Mouse (Mus musculus) C2C12 (cell line): ENCODE measurements around the gene Gm15155. TPM values are rescaled to one million over a fixed set of nuclear protein-coding genes. Genes with fewer than 3 reads are reported as not detected.
"Not testable (repeated sequence)": the region's sequence is repeated elsewhere in the genome, so short reads cannot be mapped to it uniquely, and the experiment has no call there.

Experiments used
- H3K27me3 ChIP-seq: one replicate; pipeline ENCODE4 v1.6.1; 2011; ENCODE audit not compliant: control insufficient read depth, insufficient read depth, insufficient read length
- H3K36me3 ChIP-seq: one replicate; pipeline ENCODE4 v1.6.1; 2011; ENCODE audit not compliant: control insufficient read depth, insufficient read depth
- H3K4me3 ChIP-seq: one replicate; pipeline ENCODE4 v1.5.1; 2011; ENCODE audit warnings: mild to moderate bottlenecking, control low read depth; ENCODE audit not compliant: poor library complexity, insufficient read depth, severe bottlenecking
- H3K79me2 ChIP-seq: one replicate; pipeline ENCODE4 v1.6.1; 2011; ENCODE audit not compliant: control insufficient read depth, insufficient read depth
- H3K79me3 ChIP-seq: one replicate; pipeline ENCODE4 v1.6.1; 2011; ENCODE audit warnings: low read depth, control low read depth
- H3ac ChIP-seq: one replicate; pipeline ENCODE3; 2011; ENCODE audit warnings: low read depth; ENCODE audit not compliant: control insufficient read depth, insufficient read length
- CEBPB ChIP-seq: IDR thresholded peaks from one replicate; pipeline ENCODE4 v1.6.1; 2011; ENCODE audit warnings: low read depth, mild to moderate bottlenecking, control low read depth, moderate library complexity
- CTCF ChIP-seq: IDR thresholded peaks from one replicate; pipeline ENCODE4 v1.5.1; 2011; ENCODE audit not compliant: control insufficient read depth, insufficient read depth, insufficient read length
- FOSL1 ChIP-seq: IDR thresholded peaks from one replicate; pipeline ENCODE4 v1.8.0; 2011; ENCODE audit warnings: mild to moderate bottlenecking, low read length; ENCODE audit not compliant: poor library complexity, insufficient read depth, severe bottlenecking
- MAX ChIP-seq: IDR thresholded peaks from one replicate; pipeline ENCODE4 v1.6.1; 2011; ENCODE audit warnings: mild to moderate bottlenecking, control low read depth
- MYOD1 ChIP-seq: IDR thresholded peaks from one replicate; pipeline ENCODE4 v1.6.1; 2011; ENCODE audit warnings: low read depth; ENCODE audit not compliant: control insufficient read depth, insufficient read length
- MYOG ChIP-seq: IDR thresholded peaks from one replicate; pipeline ENCODE4 v1.6.1; 2011; ENCODE audit not compliant: control insufficient read depth, insufficient read length; ENCODE audit errors: extremely low read depth
- USF1 ChIP-seq: IDR thresholded peaks from one replicate; pipeline ENCODE4 v1.6.1; 2011; ENCODE audit warnings: low read depth, mild to moderate bottlenecking, control low read depth, moderate library complexity
- polyA plus RNA-seq: library from polyadenylated mRNA; unstranded; fragments of >200 nt; fragmentation: generic; extraction: Trizol; gene quantifications from one replicate; pipeline ENCODE4 v1.2.1, GENCODE M21; 2012; ENCODE audit warnings: missing spikeins

The Gm15155 gene
- polyA plus RNA-seq, 1 experiment, result not detected

GRCm38 (mm10) chrX:156009756-156010155 lies 385.2 kb downstream of the Gm15155 start:
- no peak overlapping the region for H3K4me3 ChIP-seq
- no peak for TF ChIP-seq CTCF
- TF ChIP-seq MYOD1, result no peak
- no peak for TF ChIP-seq FOSL1
- no peak for TF ChIP-seq USF1
- no peak for TF ChIP-seq MAX
- TF ChIP-seq CEBPB, result no peak
- no peak for TF ChIP-seq MYOG

GRCm38 (mm10) chrX:156155776-156156175 lies 531.2 kb downstream of the Gm15155 start:
- H3ac ChIP-seq, result no peak overlapping the region
- no peaks in the 10 kb centered on the region for H3K79me3 ChIP-seq
- TF ChIP-seq MAX (no peak), MYOG (no peak), FOSL1 (no peak), CEBPB (no peak), USF1 (no peak), CTCF (no peak), MYOD1 (no peak)

More at GRCm38 (mm10) chrX:156009756-156010155, 385.2 kb downstream of the Gm15155 start:
- Histone ChIP-seq H3K79me2 (no peaks in the 10 kb centered on the region), H3ac (no peak overlapping the region), H3K27me3 (no peaks in the 10 kb centered on the region), H3K79me3 (no peaks in the 10 kb centered on the region), H3K36me3 (no peaks in the 10 kb centered on the region)

GRCm38 (mm10) chrX:156171587-156171986 lies 547.0 kb downstream of the Gm15155 start:
- Histone ChIP-seq H3K79me3 (no peaks in the 10 kb centered on the region), H3K27me3 (no peaks in the 10 kb centered on the region), H3K4me3 (no peak overlapping the region), H3K79me2 (no peaks in the 10 kb centered on the region), H3K36me3 (no peaks in the 10 kb centered on the region), H3ac (no peak overlapping the region)
- no peak for TF ChIP-seq CTCF

More at GRCm38 (mm10) chrX:156155776-156156175, 531.2 kb downstream of the Gm15155 start:
- H3K27me3 ChIP-seq, result no peaks in the 10 kb centered on the region
- no peak overlapping the region for H3K4me3 ChIP-seq
- no peaks in the 10 kb centered on the region for H3K36me3 ChIP-seq
- H3K79me2 ChIP-seq, result no peaks in the 10 kb centered on the region

- H3ac ChIP-seq, H3K27me3 ChIP-seq, H3K36me3 ChIP-seq, H3K79me2 ChIP-seq, H3K79me3 ChIP-seq, H3K4me3 ChIP-seq: not testable (repeated sequence)
Observed at GRCm38 (mm10) chrX:156303806-156304205, 679.3 kb downstream of the Gm15155 start.

Other genes starting within 250 kb of the Gm15155 start
- gene Ptchd1, start 927 bp upstream of the Gm15155 start, polyA plus RNA-seq, result 0.53 TPM